Mouse (Mus musculus) heart, embryonic 11.5 days (tissue): ENCODE measurements at regions not wholly inside any gene's neighbourhood (a gene's known extent, or its start where the extent isn't known, plus 50 kb on each side); places are given as distances from the start of the nearest gene placed in this dataset.

Source experiments
- ATAC-seq: fragments of 200-750 bp; cut with Nextera tagmentation; replicated peaks from 2 replicates; pipeline ENCODE4 v1.8.0; 2017; ENCODE audit warnings: moderate library complexity; ENCODE audit not compliant: insufficient number of reproducible peaks, low FRiP score, low TSS enrichment
- H3K27ac ChIP-seq: fragments of 300-500 bp; sonication (generic); 2 replicates; pipeline ENCODE4 v1.5.1; 2014; ENCODE audit warnings: mild to moderate bottlenecking, low read depth, low read length
- H3K27me3 ChIP-seq: fragments of 300-500 bp; sonication (generic); 2 replicates; pipeline ENCODE4 v1.6.1; 2014; ENCODE audit warnings: mild to moderate bottlenecking, low read length, mixed read lengths; ENCODE audit not compliant: control insufficient read depth, insufficient read depth
- H3K36me3 ChIP-seq: fragments of 300-500 bp; sonication (generic); 2 replicates; pipeline ENCODE4 v1.6.1; 2014; ENCODE audit warnings: mild to moderate bottlenecking, low read length, moderate library complexity, mixed read lengths; ENCODE audit not compliant: control insufficient read depth, insufficient read depth
- H3K4me1 ChIP-seq: fragments of 300-500 bp; sonication (generic); 2 replicates; pipeline ENCODE4 v1.6.1; 2014; ENCODE audit warnings: low read length; ENCODE audit not compliant: control insufficient read depth, insufficient read depth
- H3K4me2 ChIP-seq: fragments of 300-500 bp; sonication (generic); 2 replicates; pipeline ENCODE4 v1.6.1; 2014; ENCODE audit warnings: mild to moderate bottlenecking, moderate library complexity
- H3K4me3 ChIP-seq: fragments of 300-500 bp; sonication (generic); 2 replicates; pipeline ENCODE4 v1.5.1; 2014; ENCODE audit warnings: low read depth, low read length
- H3K9ac ChIP-seq: fragments of 300-500 bp; sonication (generic); 2 replicates; pipeline ENCODE4 v1.6.1; 2014; ENCODE audit warnings: mild to moderate bottlenecking, low read depth, low read length, moderate library complexity
- H3K9me3 ChIP-seq: fragments of 300-500 bp; sonication (generic); replicated peaks from 2 replicates; pipeline ENCODE4 v1.6.1; 2016; ENCODE audit warnings: low read length; ENCODE audit not compliant: control insufficient read depth
- WGBS: fragments of 180-500 bp; shearing (Covaris S2); extraction: QIAGEN DNeasy Blood & Tissue Kit; methylation state at CpG from one replicate; pipeline ENCODE4 v1.1.7; 2014; ENCODE audit not compliant: insufficient replicate concordance; 5-methylcytosine and 5-hydroxymethylcytosine counted together

DNA sequence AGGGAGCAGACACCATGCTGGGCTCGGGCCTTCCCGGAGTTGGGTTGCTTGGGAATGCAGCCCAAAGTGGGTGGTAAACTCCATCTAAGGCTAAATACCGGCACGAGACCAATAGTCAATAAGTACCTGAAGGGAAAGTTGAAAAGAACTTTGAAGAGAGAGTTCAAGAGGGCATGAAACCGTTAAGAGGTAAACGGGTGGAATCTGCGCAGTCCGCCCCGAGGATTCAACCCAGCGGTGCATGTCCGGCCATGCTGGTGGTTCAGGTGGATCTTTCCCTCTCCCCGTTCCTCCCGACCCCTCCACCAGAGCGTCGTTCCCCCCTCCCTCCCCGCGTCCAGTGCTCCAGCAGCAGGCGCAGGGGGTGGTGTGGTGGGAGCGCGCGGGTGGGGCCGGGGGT is 179.1 kb upstream of the Arhgef26 start:
- Histone ChIP-seq H3K27me3 (no peaks in the 10 kb centered on the region), H3K36me3 (no peaks in the 10 kb centered on the region)
- WGBS: 64% methylated on average over 22 of the region's 22 CpGs

DNA sequence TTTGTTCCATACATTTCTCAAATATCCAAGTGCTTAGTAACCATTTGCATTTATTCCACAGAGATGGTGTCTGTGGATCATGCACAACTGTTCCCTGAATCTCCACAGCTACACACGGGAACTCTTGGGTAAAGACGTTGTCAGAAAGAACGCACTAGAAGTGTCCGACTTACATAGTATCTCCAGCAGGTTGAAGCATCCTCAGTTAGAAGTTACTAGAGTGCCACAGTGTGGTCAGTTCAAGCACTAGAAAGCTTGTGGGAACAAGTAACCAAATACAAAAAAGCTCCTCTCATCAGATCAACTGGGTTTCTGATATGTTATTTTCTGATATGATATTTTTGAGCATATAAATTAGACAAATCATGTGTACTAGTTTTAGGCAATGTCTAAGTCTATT is 167.5 kb upstream of the Arhgef26 start:
- Histone ChIP-seq H3K36me3 (no peaks in the 10 kb centered on the region), H3K9me3 (0 out of 2 replicates have a peak, but pooled peaks cover 3% of the 10 kb centered on the region), H3K4me1 (no peaks in the 10 kb centered on the region), H3K4me3 (no peak overlapping the region), H3K27ac (no peak overlapping the region), H3K27me3 (no peaks in the 10 kb centered on the region), H3K4me2 (no peak overlapping the region), H3K9ac (no peak overlapping the region)
- 62% methylated on average over 4 of the region's 4 CpGs for WGBS
- ATAC-seq: no peak

More for the DNA sequence above, 179.1 kb upstream of the Arhgef26 start:
- peaks cover 12% of the 10 kb centered on the region for H3K9me3 ChIP-seq
- peak; percentile 100 for ATAC-seq
- H3K4me3 ChIP-seq: no peak overlapping the region
- H3K27ac ChIP-seq: no peak overlapping the region
- no peaks in the 10 kb centered on the region for H3K4me1 ChIP-seq
- H3K9ac ChIP-seq: no peak overlapping the region
- no peak overlapping the region for H3K4me2 ChIP-seq

DNA sequence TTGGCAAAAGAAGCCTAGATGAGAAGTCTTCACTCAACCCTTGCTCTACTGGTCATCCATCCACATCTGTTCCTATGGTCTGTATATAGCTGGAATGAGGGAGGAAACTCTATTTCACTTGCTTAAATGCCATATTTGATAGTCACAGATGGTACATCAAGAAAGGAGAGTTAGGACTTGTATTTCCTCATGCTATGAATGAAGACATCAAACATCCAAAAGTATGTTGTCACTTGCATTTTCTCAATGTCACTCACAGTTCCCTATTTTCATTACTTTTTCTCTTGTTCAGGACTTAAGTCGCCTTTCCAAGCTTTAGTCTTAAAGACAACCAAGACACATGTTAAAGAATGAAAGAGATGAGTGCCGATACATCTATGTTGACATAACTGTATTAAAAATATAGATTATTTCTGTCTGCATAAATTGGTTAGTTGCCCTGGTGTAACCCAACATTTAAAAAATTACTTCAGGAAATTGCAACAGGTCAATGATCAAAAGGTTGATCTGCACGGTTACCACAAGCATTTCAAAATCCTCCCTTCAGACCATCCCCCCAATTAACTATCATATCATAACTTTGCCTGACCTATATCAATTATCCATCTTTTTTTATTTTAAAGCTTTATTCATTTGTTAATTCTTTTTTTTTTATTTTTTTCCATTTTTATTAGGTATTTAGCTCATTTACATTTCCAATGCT is 150.2 kb upstream of the Arhgef26 start:
- no peak overlapping the region for H3K27ac ChIP-seq
- no peaks in the 10 kb centered on the region for H3K9me3 ChIP-seq
- no peak overlapping the region for H3K4me3 ChIP-seq
- H3K4me1 ChIP-seq: no peaks in the 10 kb centered on the region
- no peak overlapping the region for H3K9ac ChIP-seq
- H3K4me2 ChIP-seq: no peak overlapping the region
- H3K36me3 ChIP-seq: no peaks in the 10 kb centered on the region
- ATAC-seq: no peak
- WGBS: 80% methylated on average over 3 of the region's 3 CpGs
- no peaks in the 10 kb centered on the region for H3K27me3 ChIP-seq

DNA sequence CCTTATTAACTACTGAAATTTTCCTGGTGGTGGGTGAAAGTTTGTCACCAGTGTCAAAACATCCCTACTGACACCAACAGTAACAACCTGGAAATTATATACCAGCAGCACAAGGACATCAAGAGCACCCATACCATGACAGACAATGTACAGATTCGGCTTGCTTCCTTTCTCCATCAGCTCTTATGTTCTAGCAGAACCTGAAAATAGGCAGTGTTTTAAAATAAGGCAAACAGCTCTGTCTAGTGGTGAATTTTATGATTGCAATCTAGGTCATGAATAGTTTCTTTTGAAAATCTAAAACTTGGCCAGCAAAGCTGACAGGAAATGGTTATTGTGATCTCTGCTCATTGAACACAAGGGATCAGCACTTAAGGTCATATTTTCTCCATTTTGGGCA is 145.7 kb upstream of the Arhgef26 start:
- H3K27ac ChIP-seq: no peak overlapping the region
- H3K27me3 ChIP-seq: no peaks in the 10 kb centered on the region
- H3K9ac ChIP-seq: no peak overlapping the region
- no peaks in the 10 kb centered on the region for H3K36me3 ChIP-seq
- no peaks in the 10 kb centered on the region for H3K9me3 ChIP-seq
- H3K4me2 ChIP-seq: no peak overlapping the region
- ATAC-seq: no peak
- H3K4me1 ChIP-seq: no peaks in the 10 kb centered on the region
- H3K4me3 ChIP-seq: no peak overlapping the region
- WGBS: 57% methylated on average over 1 of the region's 1 CpGs

DNA sequence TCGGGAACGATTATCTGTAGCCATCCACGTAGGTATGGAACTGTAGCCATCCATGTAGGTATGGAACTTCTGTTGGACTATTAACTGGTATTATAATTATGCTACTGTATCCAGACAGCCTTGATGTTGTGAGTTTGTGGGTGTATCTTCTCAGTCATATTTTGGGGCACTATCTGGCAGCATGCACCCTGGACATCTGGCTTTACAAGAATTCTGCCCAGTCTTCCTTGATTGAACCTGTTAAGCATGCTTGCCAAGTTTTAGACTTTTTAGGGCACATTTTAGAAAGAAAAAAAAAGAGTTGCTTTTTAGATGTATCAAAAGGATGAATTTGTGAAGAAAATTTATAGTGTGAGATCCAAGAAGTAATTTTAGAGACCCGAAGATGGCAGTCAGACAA is 143.7 kb upstream of the Arhgef26 start:
- no peak overlapping the region for H3K27ac ChIP-seq
- no peaks in the 10 kb centered on the region for H3K4me1 ChIP-seq
- no peak overlapping the region for H3K4me2 ChIP-seq
- no peaks in the 10 kb centered on the region for H3K9me3 ChIP-seq
- no peaks in the 10 kb centered on the region for H3K27me3 ChIP-seq
- WGBS: 84% methylated on average over 4 of the region's 4 CpGs
- no peak for ATAC-seq
- no peaks in the 10 kb centered on the region for H3K36me3 ChIP-seq
- H3K9ac ChIP-seq: no peak overlapping the region
- no peak overlapping the region for H3K4me3 ChIP-seq

DNA sequence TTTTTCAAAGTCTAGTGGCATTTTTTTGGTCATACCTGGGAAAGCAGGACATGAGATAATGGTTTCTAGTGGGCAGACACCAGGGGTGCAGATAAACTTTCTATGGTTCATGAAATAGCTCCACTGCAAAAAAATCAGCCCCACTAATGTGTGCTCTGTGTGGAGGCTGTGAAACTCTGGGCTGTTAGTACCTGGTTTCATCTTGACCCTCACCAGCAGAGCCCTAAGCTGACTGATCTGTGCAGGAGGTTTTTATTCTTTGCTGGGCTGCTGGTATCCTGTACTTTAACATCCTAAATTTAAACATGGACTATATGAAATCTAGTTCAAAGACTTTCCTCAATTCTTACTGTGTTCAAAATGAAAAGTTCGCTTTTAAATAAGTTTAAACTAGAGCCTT is 141.5 kb upstream of the Arhgef26 start:
- WGBS: 58% methylated on average over 1 of the region's 1 CpGs
- no peaks in the 10 kb centered on the region for H3K4me1 ChIP-seq
- no peak overlapping the region for H3K27ac ChIP-seq
- H3K36me3 ChIP-seq: no peaks in the 10 kb centered on the region
- ATAC-seq: no peak
- no peak overlapping the region for H3K9ac ChIP-seq
- no peaks in the 10 kb centered on the region for H3K9me3 ChIP-seq
- no peak overlapping the region for H3K4me2 ChIP-seq
- no peaks in the 10 kb centered on the region for H3K27me3 ChIP-seq
- no peak overlapping the region for H3K4me3 ChIP-seq

DNA sequence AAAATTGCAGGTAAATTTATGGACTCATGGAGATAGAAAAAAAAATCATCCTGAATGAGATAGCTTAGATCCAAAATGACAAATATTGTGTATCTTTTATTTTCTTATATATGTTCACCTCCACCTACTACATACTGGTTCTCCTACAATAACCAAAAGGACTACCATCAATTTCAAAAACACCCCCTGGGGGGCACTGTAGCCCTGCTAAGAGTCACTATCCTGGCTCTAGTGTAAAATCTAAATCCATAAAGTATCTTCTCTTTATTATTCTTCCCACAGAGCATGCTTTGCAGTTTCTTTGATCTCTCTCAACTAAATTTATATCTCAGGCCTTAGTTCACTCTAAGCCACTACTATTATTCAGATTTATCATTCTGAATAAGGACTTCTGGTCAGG is 122.3 kb upstream of the Arhgef26 start:
- Histone ChIP-seq H3K4me1 (no peaks in the 10 kb centered on the region), H3K36me3 (no peaks in the 10 kb centered on the region), H3K9ac (no peak overlapping the region), H3K9me3 (no peaks in the 10 kb centered on the region), H3K27ac (no peak overlapping the region), H3K4me2 (no peak overlapping the region), H3K27me3 (no peaks in the 10 kb centered on the region), H3K4me3 (no peak overlapping the region)
- ATAC-seq: no peak

DNA sequence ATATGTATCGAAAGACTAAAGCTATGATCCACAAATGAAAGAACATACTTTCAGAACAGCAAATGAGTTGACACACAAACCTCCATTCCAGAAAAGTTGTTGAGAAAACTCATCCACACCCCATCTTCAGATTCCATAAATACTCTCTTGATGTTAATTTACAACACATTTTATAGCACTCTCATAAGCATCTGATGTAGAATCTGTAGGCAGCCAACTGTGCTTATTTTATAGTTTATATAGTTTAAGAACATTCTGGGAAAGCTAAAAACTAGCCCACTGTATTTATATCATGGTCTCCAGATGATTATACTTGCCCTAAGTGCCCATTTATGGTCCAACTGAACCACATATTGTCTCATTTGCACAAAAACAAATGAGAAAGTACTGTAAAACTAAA is 120.8 kb upstream of the Arhgef26 start:
- Histone ChIP-seq H3K36me3 (no peaks in the 10 kb centered on the region), H3K4me2 (no peak overlapping the region), H3K9me3 (no peaks in the 10 kb centered on the region), H3K4me3 (no peak overlapping the region), H3K9ac (no peak overlapping the region), H3K27ac (no peak overlapping the region), H3K4me1 (no peaks in the 10 kb centered on the region), H3K27me3 (no peaks in the 10 kb centered on the region)
- WGBS: 70% methylated on average over 1 of the region's 1 CpGs
- ATAC-seq: no peak

DNA sequence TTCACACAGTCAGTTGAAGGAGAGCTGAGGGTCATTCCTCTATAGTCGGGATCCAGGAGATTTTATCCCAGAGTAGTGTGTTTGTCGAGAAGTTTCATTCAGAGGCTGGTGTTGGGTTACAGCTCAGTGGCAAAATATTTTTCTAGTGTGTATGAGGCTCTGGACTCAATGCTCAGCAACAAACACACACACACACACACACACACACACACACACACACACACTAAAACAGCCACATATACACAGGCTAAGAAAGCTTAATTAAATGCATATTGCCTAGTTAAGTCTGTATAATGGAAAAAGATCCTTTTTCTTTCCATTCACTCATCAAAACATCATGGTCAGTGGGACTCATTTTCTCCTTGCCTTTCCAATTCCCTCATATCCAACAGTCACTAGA is 110.4 kb upstream of the Arhgef26 start:
- Histone ChIP-seq H3K27ac (no peak overlapping the region), H3K4me3 (no peak overlapping the region), H3K4me1 (no peaks in the 10 kb centered on the region), H3K9ac (no peak overlapping the region), H3K9me3 (no peaks in the 10 kb centered on the region), H3K36me3 (no peaks in the 10 kb centered on the region), H3K4me2 (no peak overlapping the region), H3K27me3 (no peaks in the 10 kb centered on the region)
- 68% methylated on average over 2 of the region's 2 CpGs for WGBS
- no peak for ATAC-seq
